Mouse (Mus musculus): ENCODE results near the gene Rgn. TPM values are rescaled to one million over a fixed set of nuclear protein-coding genes. Genes with fewer than 3 reads are reported as not detected.

Gene Rgn
- polyA plus RNA-seq, 1 experiment from 2014 or later: 0.39 TPM

- H3K4me1 ChIP-seq (replicated peaks): no peaks in the 10 kb centered on the region
- no peaks in the 10 kb centered on the region for H3K27me3 ChIP-seq
- no peak for ATAC-seq (ENCODE audit: low read depth)
- H3K9me3 ChIP-seq: no peaks in the 10 kb centered on the region
- H3K9ac ChIP-seq: no peak overlapping the region
- no peak overlapping the region for H3K27ac ChIP-seq (replicated peaks)
- no peaks in the 10 kb centered on the region for H3K36me3 ChIP-seq
- WGBS: 81% methylated on average over 9 of the region's 9 CpGs
- H3K4me2 ChIP-seq: no peak overlapping the region
- H3K4me3 ChIP-seq: no peak overlapping the region
These were observed 23.1 kb downstream of the Rgn start for GRCm38 (mm10) chrX:20572683-20573082.

GRCm38 (mm10) chrX:20573927-20574326 lies 24.3 kb downstream of the Rgn start:
- Histone ChIP-seq H3K4me1 (replicated peaks) (no peaks in the 10 kb centered on the region), H3K27ac (replicated peaks) (no peak overlapping the region), H3K4me3 (no peak overlapping the region), H3K36me3 (no peaks in the 10 kb centered on the region), H3K9ac (no peak overlapping the region), H3K4me2 (no peak overlapping the region), H3K27me3 (no peaks in the 10 kb centered on the region), H3K9me3 (no peaks in the 10 kb centered on the region)
- 89% methylated on average over 4 of the region's 4 CpGs for WGBS
- ATAC-seq (ENCODE audit: low read depth): no peak

- Histone ChIP-seq H3K36me3 (no peaks in the 10 kb centered on the region), H3K9me3 (no peaks in the 10 kb centered on the region), H3K27me3 (no peaks in the 10 kb centered on the region), H3K9ac (no peak overlapping the region), H3K27ac (replicated peaks) (no peak overlapping the region), H3K4me3 (no peak overlapping the region), H3K4me1 (replicated peaks) (no peaks in the 10 kb centered on the region), H3K4me2 (no peak overlapping the region)
- no peak for ATAC-seq (ENCODE audit: low read depth)
- 28% methylated on average over 4 of the region's 4 CpGs for WGBS
These were observed 38.4 kb downstream of the Rgn start for GRCm38 (mm10) chrX:20587968-20588367.

- 91% methylated on average over 4 of the region's 4 CpGs for WGBS
- H3K4me3 ChIP-seq: no peak overlapping the region
- H3K9ac ChIP-seq: no peak overlapping the region
- no peaks in the 10 kb centered on the region for H3K36me3 ChIP-seq
- ATAC-seq (ENCODE audit: low read depth): no peak
- H3K4me1 ChIP-seq (replicated peaks): no peaks in the 10 kb centered on the region
- H3K4me2 ChIP-seq: no peak overlapping the region
- no peaks in the 10 kb centered on the region for H3K27me3 ChIP-seq
- no peak overlapping the region for H3K27ac ChIP-seq (replicated peaks)
- H3K9me3 ChIP-seq: no peaks in the 10 kb centered on the region
These were observed 58.9 kb downstream of the Rgn start for GRCm38 (mm10) chrX:20608500-20608899.

Other genes with a start within 250 kb of the Rgn start
- 15.0 and 15.6 TPM in 2 replicates for gene Rp2, start 185.3 kb upstream of the Rgn start, polyA plus RNA-seq (2015; fragmentation: Nextera tagmentation; extraction: Ambion mirVana)
- gene Jade3, start 124.1 kb upstream of the Rgn start, polyA plus RNA-seq (2015; fragmentation: Nextera tagmentation; extraction: Ambion mirVana): 4.9 and 5.8 TPM in 2 replicates
- gene Rbm10, start 67.7 kb downstream of the Rgn start, polyA plus RNA-seq (2015; fragmentation: Nextera tagmentation; extraction: Ambion mirVana): 58.0 and 61.7 TPM in 2 replicates
- 238 and 249 TPM in 2 replicates for gene Ndufb11, start 67.8 kb downstream of the Rgn start, polyA plus RNA-seq (2015; fragmentation: Nextera tagmentation; extraction: Ambion mirVana)
- gene Uba1, start 108.5 kb downstream of the Rgn start, polyA plus RNA-seq (2015; fragmentation: Nextera tagmentation; extraction: Ambion mirVana): 390 TPM in 2 replicates
- 145 and 146 TPM in 2 replicates for gene Cdk16, start 138.2 kb downstream of the Rgn start, polyA plus RNA-seq (2015; fragmentation: Nextera tagmentation; extraction: Ambion mirVana)
- 91.5 and 94.7 TPM in 2 replicates for gene Usp11, start 154.1 kb downstream of the Rgn start, polyA plus RNA-seq (2015; fragmentation: Nextera tagmentation; extraction: Ambion mirVana)
- 268 and 277 TPM in 2 replicates for gene Araf, start 248.0 kb downstream of the Rgn start, polyA plus RNA-seq (2015; fragmentation: Nextera tagmentation; extraction: Ambion mirVana)